Mouse (Mus musculus) heart, embryonic 11.5 days (tissue): ENCODE results near the gene Wdpcp. TPM values are rescaled to one million over a fixed set of nuclear protein-coding genes. Genes with fewer than 3 reads are reported as not detected.

Experiments used
- ATAC-seq: fragments of 200-750 bp; cut with Nextera tagmentation; replicated peaks from 2 replicates; pipeline ENCODE4 v1.8.0; 2017; ENCODE audit warnings: moderate library complexity; ENCODE audit not compliant: insufficient number of reproducible peaks, low FRiP score, low TSS enrichment
- H3K27ac ChIP-seq: fragments of 300-500 bp; sonication (generic); 2 replicates; pipeline ENCODE4 v1.5.1; 2014; ENCODE audit warnings: mild to moderate bottlenecking, low read depth, low read length
- H3K27me3 ChIP-seq: fragments of 300-500 bp; sonication (generic); 2 replicates; pipeline ENCODE4 v1.6.1; 2014; ENCODE audit warnings: mild to moderate bottlenecking, low read length, mixed read lengths; ENCODE audit not compliant: control insufficient read depth, insufficient read depth
- H3K36me3 ChIP-seq: fragments of 300-500 bp; sonication (generic); 2 replicates; pipeline ENCODE4 v1.6.1; 2014; ENCODE audit warnings: mild to moderate bottlenecking, low read length, moderate library complexity, mixed read lengths; ENCODE audit not compliant: control insufficient read depth, insufficient read depth
- H3K4me1 ChIP-seq: fragments of 300-500 bp; sonication (generic); 2 replicates; pipeline ENCODE4 v1.6.1; 2014; ENCODE audit warnings: low read length; ENCODE audit not compliant: control insufficient read depth, insufficient read depth
- H3K4me2 ChIP-seq: fragments of 300-500 bp; sonication (generic); 2 replicates; pipeline ENCODE4 v1.6.1; 2014; ENCODE audit warnings: mild to moderate bottlenecking, moderate library complexity
- H3K4me3 ChIP-seq: fragments of 300-500 bp; sonication (generic); 2 replicates; pipeline ENCODE4 v1.5.1; 2014; ENCODE audit warnings: low read depth, low read length
- H3K9ac ChIP-seq: fragments of 300-500 bp; sonication (generic); 2 replicates; pipeline ENCODE4 v1.6.1; 2014; ENCODE audit warnings: mild to moderate bottlenecking, low read depth, low read length, moderate library complexity
- H3K9me3 ChIP-seq: fragments of 300-500 bp; sonication (generic); replicated peaks from 2 replicates; pipeline ENCODE4 v1.6.1; 2016; ENCODE audit warnings: low read length; ENCODE audit not compliant: control insufficient read depth
- WGBS: fragments of 180-500 bp; shearing (Covaris S2); extraction: QIAGEN DNeasy Blood & Tissue Kit; methylation state at CpG from one replicate; pipeline ENCODE4 v1.1.7; 2014; ENCODE audit not compliant: insufficient replicate concordance; 5-methylcytosine and 5-hydroxymethylcytosine counted together
- polyA plus RNA-seq: library from polyadenylated mRNA; unstranded; fragments of >200 nt; fragmentation: Nextera tagmentation; extraction: Ambion mirVana; gene quantifications from 2 replicates; pipeline ENCODE4 v1.2.1, GENCODE M21; 2014

Wdpcp gene
- polyA plus RNA-seq, 1 experiment from 2014 or later: 6.5 TPM

DNA sequence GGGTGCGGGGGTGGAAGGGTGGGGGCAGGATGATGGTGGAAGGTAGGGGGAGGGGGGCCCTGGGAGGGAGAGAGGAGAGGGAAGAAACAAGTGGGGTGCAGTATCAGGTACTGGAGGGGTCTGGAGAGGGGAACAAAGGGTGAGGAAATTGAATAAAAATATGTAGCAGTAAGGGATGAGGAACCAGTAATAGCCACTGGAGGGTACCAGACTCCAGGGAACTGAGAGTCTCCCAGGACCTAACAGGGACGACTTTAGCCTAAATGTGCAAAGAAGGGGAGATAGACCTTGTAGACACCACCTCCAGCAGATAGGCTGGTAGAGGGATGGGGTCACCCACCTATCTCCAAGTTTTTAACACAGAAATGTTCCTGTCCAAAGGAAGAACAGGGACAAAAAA is 105.0 kb downstream of the Wdpcp start:
- 64% methylated on average over 2 of the region's 2 CpGs for WGBS
- H3K4me2 ChIP-seq: no peak overlapping the region
- H3K27me3 ChIP-seq: no peaks in the 10 kb centered on the region
- H3K36me3 ChIP-seq: no peaks in the 10 kb centered on the region
- no peak overlapping the region for H3K4me3 ChIP-seq
- no peaks in the 10 kb centered on the region for H3K9me3 ChIP-seq
- H3K27ac ChIP-seq: no peak overlapping the region
- ATAC-seq: no peak
- H3K4me1 ChIP-seq: no peaks in the 10 kb centered on the region
- no peak overlapping the region for H3K9ac ChIP-seq

DNA sequence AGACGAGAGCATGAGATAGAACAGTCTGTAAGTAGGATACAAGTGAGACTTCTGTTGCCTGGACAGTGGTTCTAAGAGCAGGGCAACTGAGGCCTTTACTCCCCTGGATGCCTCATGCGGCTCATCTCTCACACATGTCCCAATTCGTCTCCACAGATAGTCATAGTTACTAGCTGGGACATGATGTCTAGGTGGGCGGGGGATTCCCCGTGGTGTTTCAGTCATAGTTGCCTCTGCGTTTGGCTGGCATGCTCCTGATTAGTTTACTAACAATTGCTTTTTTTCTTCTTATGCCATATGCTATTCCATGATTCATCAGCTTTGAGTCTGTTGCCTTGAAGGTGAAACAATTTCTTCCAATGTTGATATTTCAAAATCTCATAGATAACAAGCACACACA is 116.4 kb downstream of the Wdpcp start:
- Histone ChIP-seq H3K4me2 (no peak overlapping the region), H3K9ac (no peak overlapping the region), H3K4me3 (no peak overlapping the region), H3K36me3 (no peaks in the 10 kb centered on the region), H3K9me3 (no peaks in the 10 kb centered on the region), H3K27ac (no peak overlapping the region), H3K27me3 (no peaks in the 10 kb centered on the region), H3K4me1 (no peaks in the 10 kb centered on the region)
- no peak for ATAC-seq
- WGBS: 74% methylated on average over 6 of the region's 6 CpGs

DNA sequence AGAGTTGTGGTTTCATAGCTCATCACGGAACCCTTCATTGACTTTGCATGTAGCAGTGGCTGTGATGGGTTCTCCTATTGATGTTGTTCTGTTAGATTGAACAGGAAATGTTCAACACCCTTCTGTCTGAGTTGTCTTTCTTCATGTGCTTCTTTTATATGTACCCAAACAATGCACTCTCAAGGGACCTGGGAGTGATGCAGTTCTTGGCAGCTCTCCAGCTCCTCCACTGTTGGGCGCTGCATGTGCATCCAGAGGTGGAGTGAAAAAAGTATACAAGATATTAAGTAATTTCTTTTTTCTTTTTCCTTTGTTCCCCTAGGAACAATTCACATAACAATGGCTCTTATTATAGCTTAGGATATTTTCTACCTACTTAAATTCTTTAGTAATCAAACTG is 118.7 kb downstream of the Wdpcp start:
- Histone ChIP-seq H3K4me2 (no peak overlapping the region), H3K4me1 (no peaks in the 10 kb centered on the region; the same call in 1 of the 2 replicates), H3K27ac (no peak overlapping the region), H3K4me3 (no peak overlapping the region), H3K9me3 (no peaks in the 10 kb centered on the region), H3K36me3 (no peaks in the 10 kb centered on the region), H3K27me3 (no peaks in the 10 kb centered on the region), H3K9ac (no peak overlapping the region)
- WGBS: 81% methylated on average over 2 of the region's 2 CpGs
- no peak for ATAC-seq

DNA sequence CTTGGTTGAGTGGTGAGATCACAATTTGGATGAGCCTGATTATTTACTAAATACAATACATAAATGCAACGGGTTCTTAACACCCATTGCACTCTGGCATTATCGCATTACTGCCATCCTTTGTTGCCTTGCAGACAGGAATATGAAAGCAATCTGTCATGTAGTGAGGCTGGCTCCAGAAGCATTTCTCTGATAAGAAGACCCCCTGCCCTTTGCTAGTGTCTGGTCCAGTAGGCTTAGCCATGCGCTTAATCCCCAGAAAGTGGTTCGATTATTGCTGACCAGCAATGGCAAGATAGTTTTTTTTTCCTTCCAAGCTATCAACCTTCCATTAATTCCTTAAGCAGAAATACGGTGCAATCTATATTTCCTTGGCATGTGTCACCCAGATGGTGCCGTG is 122.1 kb downstream of the Wdpcp start:
- Histone ChIP-seq H3K4me3 (no peak overlapping the region), H3K36me3 (no peaks in the 10 kb centered on the region), H3K9ac (no peak overlapping the region), H3K4me1 (no peaks in the 10 kb centered on the region; the same call in 1 of the 2 replicates), H3K27me3 (no peaks in the 10 kb centered on the region), H3K27ac (no peak overlapping the region), H3K4me2 (no peak overlapping the region), H3K9me3 (no peaks in the 10 kb centered on the region)
- ATAC-seq: no peak
- WGBS: 66% methylated on average over 6 of the region's 6 CpGs

DNA sequence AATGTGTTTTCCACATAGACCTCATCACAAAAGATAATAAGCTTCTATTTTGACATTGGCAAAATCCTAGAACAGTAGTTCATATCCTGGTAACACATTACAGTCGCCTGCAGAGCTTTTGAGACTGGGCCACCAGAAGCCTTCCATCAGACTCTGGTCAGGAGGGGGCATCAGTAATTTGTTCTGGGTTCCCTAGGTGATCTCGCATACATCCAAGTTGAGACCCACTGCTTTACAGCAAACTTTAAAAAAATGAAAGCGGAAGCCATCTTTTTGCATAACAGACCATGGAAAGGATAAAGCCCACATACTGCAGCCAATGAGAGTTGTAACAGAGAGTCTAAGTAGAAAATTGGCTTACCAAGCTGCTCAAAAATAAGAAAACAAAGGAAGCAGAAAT is 125.6 kb downstream of the Wdpcp start:
- Histone ChIP-seq H3K9ac (no peak overlapping the region), H3K4me3 (no peak overlapping the region), H3K27ac (no peak overlapping the region), H3K36me3 (no peaks in the 10 kb centered on the region), H3K9me3 (no peaks in the 10 kb centered on the region), H3K4me1 (no peaks in the 10 kb centered on the region; the same call in 1 of the 2 replicates), H3K27me3 (no peaks in the 10 kb centered on the region), H3K4me2 (no peak overlapping the region)
- ATAC-seq: no peak
- 70% methylated on average over 3 of the region's 3 CpGs for WGBS

DNA sequence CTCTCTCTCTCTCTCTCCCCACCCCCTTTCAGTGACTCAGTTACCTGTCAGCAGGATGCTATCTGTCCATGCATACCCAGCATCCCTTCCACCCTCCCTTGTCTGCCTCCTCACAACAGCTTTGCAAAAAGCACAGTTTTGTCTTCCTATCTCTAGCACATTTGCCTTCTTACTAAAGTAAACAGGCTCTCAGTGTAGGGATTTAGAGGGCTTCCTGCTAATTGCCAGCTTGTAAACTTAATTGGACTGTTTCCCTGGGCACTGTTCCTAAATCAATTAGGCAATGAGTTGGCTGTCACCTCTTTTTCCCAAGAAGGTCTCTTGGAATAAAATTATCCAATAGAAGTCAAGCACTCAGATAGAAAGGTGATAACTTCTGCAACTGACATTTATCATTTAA is 141.5 kb downstream of the Wdpcp start:
- Histone ChIP-seq H3K4me3 (no peak overlapping the region), H3K36me3 (no peaks in the 10 kb centered on the region), H3K9ac (no peak overlapping the region), H3K27ac (no peak overlapping the region), H3K4me1 (no peaks in the 10 kb centered on the region), H3K27me3 (no peaks in the 10 kb centered on the region), H3K4me2 (no peak overlapping the region), H3K9me3 (no peaks in the 10 kb centered on the region)
- no peak for ATAC-seq

DNA sequence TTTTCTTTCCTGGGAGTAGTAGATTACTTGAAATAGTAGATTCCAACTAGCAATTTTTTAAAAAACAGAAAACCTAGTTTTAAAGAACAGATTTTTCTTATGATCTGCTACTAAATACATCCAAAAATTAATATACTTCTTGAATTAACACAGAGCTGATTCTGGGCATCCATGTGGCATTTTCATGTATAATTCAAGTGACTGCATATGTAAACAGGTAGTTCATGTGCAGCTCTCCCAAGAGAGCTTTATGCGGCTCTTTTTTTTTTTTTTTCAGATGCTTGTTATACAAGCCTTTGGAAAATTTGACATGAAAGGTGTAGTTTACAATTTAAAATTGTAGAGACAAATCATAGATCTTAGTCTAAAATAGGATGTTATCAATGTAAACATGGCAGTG is 142.0 kb downstream of the Wdpcp start:
- no peak for ATAC-seq
- Histone ChIP-seq H3K36me3 (no peaks in the 10 kb centered on the region), H3K27ac (no peak overlapping the region), H3K4me3 (no peak overlapping the region), H3K4me2 (no peak overlapping the region), H3K27me3 (no peaks in the 10 kb centered on the region), H3K9ac (no peak overlapping the region), H3K4me1 (no peaks in the 10 kb centered on the region), H3K9me3 (no peaks in the 10 kb centered on the region)
- 94% methylated on average over 1 of the region's 1 CpGs for WGBS

DNA sequence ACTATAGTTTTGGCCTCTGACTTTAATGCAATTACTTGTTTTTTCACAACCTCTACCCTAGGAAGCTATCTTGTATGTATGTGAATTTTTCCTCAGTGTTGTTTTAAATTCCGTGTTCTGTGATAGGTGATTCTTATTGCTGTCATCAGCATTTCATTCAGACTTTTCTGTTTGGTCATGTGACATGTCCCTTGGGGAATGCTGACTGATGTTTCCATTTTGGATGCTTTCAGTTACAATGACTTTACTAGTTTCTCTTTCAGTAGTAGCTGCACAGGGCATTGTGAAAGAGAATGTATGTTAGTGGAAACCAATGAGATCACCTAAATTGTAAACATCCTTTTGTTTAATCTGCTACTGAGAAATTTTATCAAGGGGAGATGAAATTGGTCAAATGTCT is 154.3 kb downstream of the Wdpcp start:
- no peaks in the 10 kb centered on the region for H3K36me3 ChIP-seq
- no peak overlapping the region for H3K4me2 ChIP-seq
- no peak overlapping the region for H3K4me3 ChIP-seq
- no peak overlapping the region for H3K9ac ChIP-seq
- no peak for ATAC-seq
- H3K4me1 ChIP-seq: no peaks in the 10 kb centered on the region
- no peaks in the 10 kb centered on the region for H3K27me3 ChIP-seq
- no peak overlapping the region for H3K27ac ChIP-seq
- no peaks in the 10 kb centered on the region for H3K9me3 ChIP-seq
- 51% methylated on average over 1 of the region's 1 CpGs for WGBS

DNA sequence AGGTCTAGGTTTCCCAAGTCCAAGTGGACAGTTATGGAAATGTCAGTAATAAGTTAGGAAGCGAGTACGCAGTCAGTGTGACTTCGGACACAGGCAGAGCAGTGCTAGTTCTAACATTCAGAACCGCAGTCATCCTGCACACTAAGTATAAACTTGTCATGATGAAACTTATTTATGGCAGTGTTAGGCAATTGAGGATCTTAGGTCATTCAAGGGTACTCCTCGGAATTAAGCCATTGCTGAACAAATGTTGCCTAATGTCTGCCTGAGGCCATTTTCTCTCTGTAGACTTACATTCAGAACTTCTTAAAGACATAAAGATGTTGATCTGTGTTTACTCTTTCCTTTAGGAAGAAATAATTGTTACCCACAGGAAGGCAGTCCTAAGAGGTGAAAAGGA is 157.0 kb downstream of the Wdpcp start:
- Histone ChIP-seq H3K36me3 (no peaks in the 10 kb centered on the region), H3K9me3 (no peaks in the 10 kb centered on the region), H3K9ac (no peak overlapping the region), H3K4me1 (no peaks in the 10 kb centered on the region), H3K27me3 (no peaks in the 10 kb centered on the region), H3K27ac (no peak overlapping the region), H3K4me3 (no peak overlapping the region), H3K4me2 (no peak overlapping the region)
- no peak for ATAC-seq
- WGBS: 88% methylated on average over 5 of the region's 5 CpGs
